Mouse (Mus musculus) NIH3T3 (cell line): ENCODE measurements at regions not wholly inside any gene's neighbourhood (a gene's known extent, or its start where the extent isn't known, plus 50 kb on each side); places are given as distances from the start of the nearest gene placed in this dataset.
"Not testable (repeated sequence)": the region's sequence is repeated elsewhere in the genome, so short reads cannot be mapped to it uniquely, and the experiment has no call there.

Experiments
- DNase-seq: peaks from one replicate; pipeline ENCODE4 v3.0.0-alpha.2; 2012; ENCODE audit warnings: low read depth

DNA sequence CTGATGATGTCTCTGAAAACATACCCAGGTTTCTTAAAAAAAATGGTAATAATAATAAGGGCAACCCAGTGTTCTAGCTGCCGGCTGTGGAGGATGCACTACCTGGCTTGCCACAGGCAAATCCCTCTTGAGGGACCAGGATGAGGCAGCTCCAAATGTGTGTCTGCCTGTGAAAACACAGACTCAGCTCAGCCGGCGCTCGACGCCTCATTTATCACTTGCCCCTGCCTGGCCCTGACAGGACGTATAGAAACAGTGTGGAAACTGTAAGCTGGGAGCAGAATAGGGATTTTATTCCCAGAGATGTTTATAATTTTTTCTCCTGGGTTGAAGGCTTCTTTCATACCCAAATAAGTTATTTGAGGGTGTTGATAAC lies 167.2 kb upstream of the Sulf2 start:
- peak; percentile 38 for DNase-seq

GRCm38 (mm10) chr2:166321992-166322667 lies 166.7 kb upstream of the Sulf2 start:
- DNase-seq: no peak

GRCm38 (mm10) chr2:166316409-166316916 lies 161.0 kb upstream of the Sulf2 start:
- peak; percentile 36 for DNase-seq

- DNase-seq: no peak
Measured at GRCm38 (mm10) chr2:166310438-166310837, 155.0 kb upstream of the Sulf2 start.

GRCm38 (mm10) chr2:166309882-166310281 lies 154.4 kb upstream of the Sulf2 start:
- DNase-seq: no peak

DNA sequence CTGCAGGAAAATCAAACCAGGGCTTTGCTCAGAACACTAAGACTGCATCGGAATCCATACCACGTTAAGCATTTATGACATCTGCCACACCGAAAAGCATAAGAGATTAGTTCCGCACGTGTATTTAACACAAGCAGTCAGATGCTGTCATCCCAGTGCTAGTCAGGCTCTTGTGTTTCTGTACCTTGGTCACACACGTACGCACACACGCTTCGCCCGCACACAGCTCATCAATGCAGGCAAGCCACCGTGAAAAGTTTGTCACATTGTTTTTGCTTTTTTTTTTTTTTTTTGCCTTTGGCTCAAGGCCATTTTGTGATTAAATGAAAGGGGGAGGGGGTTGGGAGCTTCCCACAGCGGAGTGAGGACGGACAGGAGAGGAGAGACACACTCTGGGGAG lies 152.1 kb upstream of the Sulf2 start:
- DNase-seq: no peak

DNA sequence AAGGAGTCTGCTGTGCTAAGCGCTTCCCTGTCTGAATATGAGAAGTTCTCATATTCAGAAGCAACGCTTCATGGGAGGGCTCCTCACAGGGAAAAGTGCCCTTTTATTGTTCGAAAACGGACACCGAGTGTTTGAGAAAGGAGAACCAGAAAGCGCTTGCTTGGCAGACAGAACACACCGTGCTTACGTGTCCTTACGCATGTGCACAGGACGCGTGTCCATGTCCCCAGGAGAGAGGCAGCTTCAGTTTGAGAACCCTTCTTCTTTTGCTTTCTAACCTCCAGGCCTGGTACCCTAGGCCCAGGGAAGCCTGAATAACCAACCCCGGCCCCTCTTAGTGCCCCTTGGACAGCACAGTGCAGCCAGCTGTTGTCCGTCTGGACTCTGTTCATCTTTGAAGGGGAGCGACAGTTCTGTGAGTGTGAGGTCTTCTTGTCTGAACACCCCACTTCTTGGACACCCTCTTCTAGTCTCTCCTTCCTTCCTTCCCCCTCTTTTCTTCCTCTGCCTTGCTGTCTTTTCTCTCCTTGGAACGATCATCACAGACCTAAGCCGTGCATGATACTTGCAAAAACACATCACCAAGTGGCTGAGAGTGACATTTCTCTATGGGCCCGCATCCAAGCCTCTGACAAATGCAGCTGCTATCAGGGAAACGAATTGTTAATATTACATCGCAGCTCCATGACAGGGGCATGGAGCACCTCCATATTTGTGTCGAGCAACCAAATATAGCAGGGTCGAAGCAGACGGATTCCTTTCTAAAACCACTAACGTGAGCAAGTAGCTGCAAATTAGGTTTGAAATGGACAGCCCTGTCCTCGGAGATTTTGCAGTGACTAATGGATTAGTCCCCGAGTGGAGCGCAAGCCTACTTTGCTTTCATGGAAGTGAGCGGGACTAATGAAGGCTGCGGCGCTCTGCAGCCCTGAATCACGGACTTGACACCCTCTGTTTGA lies 149.9 kb upstream of the Sulf2 start:
- DNase-seq: no peak

GRCm38 (mm10) chr2:166303854-166304253 lies 148.4 kb upstream of the Sulf2 start:
- no peak for DNase-seq

GRCm38 (mm10) chr2:166301161-166301560 lies 145.7 kb upstream of the Sulf2 start:
- DNase-seq: peak; percentile 86

DNA sequence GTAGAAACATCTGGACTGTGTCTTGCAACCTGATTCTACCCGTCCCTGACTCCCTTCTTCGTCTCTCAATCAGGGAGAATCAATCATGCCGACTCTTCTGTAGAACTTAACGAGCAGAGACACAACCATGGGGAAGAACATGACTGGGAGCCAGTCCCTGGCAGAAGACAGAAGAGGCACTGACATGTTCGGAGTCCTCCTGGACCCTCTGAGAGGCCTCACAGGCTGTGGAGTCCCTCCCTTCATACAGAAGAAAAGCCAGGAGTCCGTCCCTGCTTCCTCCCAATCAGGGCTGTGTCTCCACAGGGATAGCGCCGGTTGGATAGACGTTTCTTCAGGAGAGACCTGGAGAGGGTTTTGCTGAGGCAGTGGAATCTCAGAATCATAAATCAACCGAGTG lies 139.2 kb upstream of the Sulf2 start:
- DNase-seq: no peak

DNA sequence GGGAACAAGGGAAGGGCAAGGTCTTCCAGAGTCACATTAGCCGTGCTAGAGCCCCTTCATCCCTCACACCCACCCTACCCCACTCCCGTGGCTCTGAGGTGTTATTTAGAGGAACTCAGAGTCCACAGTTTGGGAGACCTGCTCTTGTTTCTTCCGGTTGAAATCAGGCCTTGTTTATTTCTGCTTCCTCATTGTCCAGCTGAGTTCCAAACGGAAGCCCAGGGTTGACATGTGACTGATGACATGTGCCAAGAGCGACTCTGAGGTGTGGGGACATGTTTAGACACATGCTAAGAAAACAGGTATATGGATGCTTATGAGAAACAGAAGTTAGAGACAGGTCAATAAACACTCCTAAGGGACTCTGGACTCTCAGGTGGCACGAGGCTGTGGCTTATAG lies 137.5 kb upstream of the Sulf2 start:
- no peak for DNase-seq

- DNase-seq: peak; percentile 61
Measured at GRCm38 (mm10) chr2:166291266-166291665, 135.8 kb upstream of the Sulf2 start.

DNA sequence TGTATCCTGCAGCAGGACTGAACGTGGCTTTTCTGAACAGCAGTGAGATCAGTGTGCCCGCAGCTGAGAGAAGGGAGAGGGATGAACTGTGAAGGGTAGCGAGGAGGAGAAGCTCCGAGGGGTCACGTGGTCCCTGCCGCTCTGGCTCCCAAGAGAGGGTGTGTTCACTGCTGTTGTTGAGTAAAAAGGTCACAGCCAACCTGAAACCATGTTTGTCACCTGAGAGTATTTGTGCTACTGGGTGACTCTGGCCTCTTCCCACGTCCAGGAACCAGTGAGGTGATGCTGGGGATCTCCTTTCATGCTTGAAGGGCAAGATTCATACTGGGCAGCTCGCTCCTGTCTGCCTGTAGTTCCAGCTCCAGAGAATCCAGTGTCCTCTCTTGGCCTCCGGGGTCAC lies 135.4 kb upstream of the Sulf2 start:
- DNase-seq: no peak

DNA sequence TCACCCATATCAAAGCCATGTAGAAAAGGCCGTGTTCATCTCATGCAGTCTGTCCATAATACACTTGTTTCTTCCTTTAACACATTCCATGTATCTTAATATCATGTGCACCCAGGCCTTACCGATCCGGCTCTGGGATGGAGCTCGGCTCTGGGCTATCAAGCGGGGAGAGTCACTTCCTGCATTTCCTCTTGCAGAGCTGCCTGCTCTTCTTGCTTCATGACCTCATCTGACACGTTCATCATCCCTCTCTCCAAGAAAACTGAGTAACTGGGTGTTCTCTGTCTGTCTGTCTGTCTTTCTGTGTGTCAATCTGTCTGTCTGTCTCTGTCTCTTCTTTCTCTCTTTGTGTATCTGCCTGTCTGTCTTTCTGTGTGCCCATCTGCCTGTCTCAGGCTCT lies 133.7 kb upstream of the Sulf2 start:
- no peak for DNase-seq

DNA sequence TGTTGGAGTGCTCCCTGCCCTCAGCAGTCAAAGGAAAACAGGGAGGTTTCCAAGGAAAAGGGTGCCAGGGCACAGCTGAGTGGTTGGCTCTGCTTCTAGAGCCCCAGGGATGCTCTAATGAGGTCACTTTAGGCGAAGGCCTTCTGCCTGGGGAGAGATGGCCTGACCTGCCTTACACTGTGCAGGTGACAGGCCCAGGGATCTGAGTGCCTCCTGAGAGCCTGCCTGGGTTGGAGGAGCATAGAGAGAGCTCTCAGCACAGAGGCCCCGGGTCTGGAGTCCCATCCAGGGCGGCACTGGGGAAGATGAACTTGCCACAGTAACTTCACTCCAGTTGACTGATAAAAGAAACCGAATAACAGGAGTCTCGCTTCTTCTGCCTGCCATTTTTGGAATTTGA lies 125.7 kb upstream of the Sulf2 start:
- DNase-seq: not testable (repeated sequence)

- DNase-seq: peak; percentile 38
Measured at GRCm38 (mm10) chr2:166280651-166281127, 125.2 kb upstream of the Sulf2 start.

- DNase-seq: no peak
Measured at GRCm38 (mm10) chr2:166279676-166280075, 124.2 kb upstream of the Sulf2 start.

- DNase-seq: no peak
Measured at GRCm38 (mm10) chr2:166275398-166275797, 119.9 kb upstream of the Sulf2 start.

GRCm38 (mm10) chr2:166274016-166274346 lies 118.5 kb upstream of the Sulf2 start:
- no peak for DNase-seq

GRCm38 (mm10) chr2:166273312-166274015 lies 118.0 kb upstream of the Sulf2 start:
- DNase-seq: no peak

DNA sequence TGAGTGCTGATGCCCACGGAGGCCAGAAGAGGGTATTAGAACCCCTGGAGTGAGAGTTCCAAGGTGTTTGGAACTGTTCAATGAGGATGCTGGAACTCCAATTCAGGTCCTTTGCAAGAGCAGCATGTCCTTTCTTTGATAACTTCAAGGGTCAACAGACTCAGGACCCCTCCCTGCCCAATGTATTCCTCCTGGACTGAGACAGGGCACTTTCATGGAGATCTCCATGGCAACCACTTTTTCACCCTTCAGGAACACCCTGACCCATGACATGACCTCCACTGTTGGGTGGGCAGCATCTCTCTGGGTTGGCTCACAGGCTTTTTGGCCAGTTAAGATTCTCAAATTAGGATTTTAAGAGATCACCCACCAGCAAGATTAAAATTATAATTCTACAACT lies 117.4 kb upstream of the Sulf2 start:
- DNase-seq: no peak

DNA sequence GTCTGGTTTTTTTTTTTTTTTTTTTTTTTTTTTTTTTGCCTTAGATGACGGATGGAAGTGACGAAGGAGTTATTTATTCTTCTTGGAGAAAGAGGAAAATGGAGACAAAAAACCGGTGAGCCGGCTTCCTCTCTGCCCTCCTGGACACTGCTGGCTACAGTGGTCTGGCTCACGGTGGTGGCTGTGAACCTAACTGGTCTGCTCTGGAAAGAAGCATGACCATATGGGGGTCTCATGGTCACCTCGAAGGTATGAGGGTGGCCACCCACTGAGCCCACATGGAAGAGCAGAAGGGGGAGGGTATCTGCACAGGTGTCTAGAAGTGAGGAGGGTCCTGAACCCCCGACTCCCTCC lies 116.7 kb upstream of the Sulf2 start:
- no peak for DNase-seq
